Mouse (Mus musculus) CH12.LX (cell line): ENCODE measurements around the gene Srgap3.

Source experiments
- CTCF ChIP-seq, 2 experiments: IDR thresholded peaks in 1 of 2; conservative IDR thresholded peaks in 1 of 2; 2 replicates each; pipeline ENCODE4 v1.5.1; 2011 to 2012; ENCODE audit warnings: low read depth in 2 of 2, low read length in 2 of 2, improper control_type of control experiment in 1 of 2, inconsistent platforms in 1 of 2, mild to moderate bottlenecking in 1 of 2, moderate library complexity in 1 of 2
- EP300 ChIP-seq: IDR thresholded peaks from 2 replicates; pipeline ENCODE4 v1.6.1; 2011; ENCODE audit warnings: low read length, improper control_type of control experiment
- POLR2A ChIP-seq: IDR thresholded peaks from 2 replicates; pipeline ENCODE4 v1.6.1; 2011; ENCODE audit warnings: low read depth, mild to moderate bottlenecking, improper control_type of control experiment, low read length
- SMC3 ChIP-seq: IDR thresholded peaks from 2 replicates; pipeline ENCODE4 v1.6.1; 2011; ENCODE audit warnings: low read depth, low read length, improper control_type of control experiment

DNA sequence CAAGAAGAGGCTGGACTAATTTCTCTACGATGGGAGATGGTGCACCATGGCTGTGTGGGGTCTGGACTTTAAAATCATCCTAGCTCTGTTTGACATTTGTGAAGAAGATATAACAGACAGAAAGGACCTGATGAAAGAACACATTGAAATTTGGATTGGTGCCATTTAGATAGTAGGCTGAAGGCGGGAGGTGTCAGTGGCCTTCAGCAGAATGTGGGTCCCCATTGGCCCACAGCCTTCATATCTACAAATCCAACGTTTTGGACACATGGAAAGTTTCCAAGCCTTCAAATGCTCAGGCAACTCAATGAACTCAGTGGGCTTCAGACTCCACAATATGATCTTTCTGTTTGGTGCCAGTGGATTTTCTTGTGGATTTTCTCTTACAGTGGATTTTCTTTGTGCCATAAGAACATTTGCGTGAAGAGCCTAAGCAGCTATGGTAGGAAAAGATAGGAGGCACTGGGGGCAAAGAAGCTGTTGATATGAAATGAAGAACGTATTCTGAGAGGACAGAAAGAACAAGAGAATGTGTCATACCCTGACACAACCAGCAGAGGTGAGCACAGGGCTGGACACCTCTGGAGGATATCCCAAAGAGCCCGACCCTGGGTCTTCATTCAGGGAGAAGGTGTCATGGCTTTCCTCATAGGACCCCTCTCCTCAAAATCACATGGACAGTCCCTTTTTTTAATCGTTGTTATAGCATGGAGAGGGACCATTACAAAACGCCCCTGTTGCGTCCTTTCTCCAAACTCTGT lies 78.7 kb downstream of the Srgap3 start:
- TF ChIP-seq CTCF (conservative IDR thresholded peaks at IDR 0.05 in 1 of 2, IDR thresholded peaks at IDR 0.05 in 1 of 2; ENCODE audit: low read depth in 2 of 2, low read length in 2 of 2) (peak in 1 of 2 experiments; percentile 49; a peak in 3 of 4 replicates), SMC3 (peak; percentile 49), EP300 (no peak), POLR2A (no peak)
